Mouse (Mus musculus) midbrain, postnatal 0 days (tissue): Measurements from ENCODE around the gene Gm28042. TPM values are rescaled to one million over a fixed set of nuclear protein-coding genes. Genes with fewer than 3 reads are reported as not detected.
A peak's percentile ranks its signal among the peaks of the same experiment; 100 is the strongest.

Experiments
- ATAC-seq: fragments of 200-750 bp; cut with Nextera tagmentation; 2 replicates; pipeline ENCODE4 v1.8.0; 2017; ENCODE audit warnings: moderate number of reproducible peaks, mild to moderate bottlenecking, moderate TSS enrichment, moderate library complexity; ENCODE audit not compliant: low FRiP score
- DNase-seq: peaks from one replicate; pipeline ENCODE4 v3.0.0-alpha.2; 2015; ENCODE audit warnings: low spot score
- H3K27ac ChIP-seq: fragments of 300-500 bp; sonication (generic); 2 replicates; pipeline ENCODE4 v1.5.1; 2014; ENCODE audit warnings: low read depth, mild to moderate bottlenecking, low read length, mixed read lengths
- H3K27me3 ChIP-seq: fragments of 300-500 bp; sonication (generic); 2 replicates; pipeline ENCODE4 v1.6.1; 2014; ENCODE audit warnings: low read length, control low read depth, mixed read lengths; ENCODE audit not compliant: insufficient read depth
- H3K36me3 ChIP-seq: fragments of 300-500 bp; sonication (generic); 2 replicates; pipeline ENCODE4 v1.6.1; 2014; ENCODE audit warnings: low read length, control low read depth, mixed read lengths; ENCODE audit not compliant: insufficient read depth
- H3K4me1 ChIP-seq: fragments of 300-500 bp; sonication (generic); 2 replicates; pipeline ENCODE4 v1.6.1; 2014; ENCODE audit warnings: mild to moderate bottlenecking, control low read depth, antibody characterized with exemption, low read length, mixed read lengths; ENCODE audit not compliant: insufficient read depth
- H3K4me2 ChIP-seq: fragments of 300-500 bp; sonication (generic); 2 replicates; pipeline ENCODE4 v1.6.1; 2014; ENCODE audit warnings: low read depth, mild to moderate bottlenecking, low read length, mixed read lengths; ENCODE audit not compliant: poor library complexity, severe bottlenecking
- H3K4me3 ChIP-seq: fragments of 300-500 bp; sonication (generic); 2 replicates; pipeline ENCODE4 v1.5.1; 2014; ENCODE audit warnings: low read depth, mild to moderate bottlenecking, low read length, moderate library complexity
- H3K9ac ChIP-seq: fragments of 300-500 bp; sonication (generic); replicated peaks from 2 replicates; pipeline ENCODE4 v1.6.1; 2014; ENCODE audit warnings: mild to moderate bottlenecking, low read length, moderate library complexity, mixed read lengths; ENCODE audit not compliant: poor library complexity, severe bottlenecking
- H3K9me3 ChIP-seq: fragments of 300-500 bp; sonication (generic); 2 replicates; pipeline ENCODE4 v1.6.1; 2016; ENCODE audit warnings: low read length, control low read depth
- CTCF ChIP-seq: IDR thresholded peaks from 2 replicates; pipeline ENCODE4 v1.5.1; 2016; ENCODE audit warnings: antibody characterized with exemption, mild to moderate bottlenecking
- WGBS: fragments of 180-500 bp; shearing (Covaris S2); extraction: QIAGEN DNeasy Blood & Tissue Kit; methylation state at CpG from one replicate; pipeline ENCODE4 v1.1.7; 2014; 5-methylcytosine and 5-hydroxymethylcytosine counted together
- microRNA-seq: library from miRNA; unstranded; fragments of <30 nt; microRNA quantifications from one replicate; pipeline ENCODE4, GENCODE M21; 2016; ENCODE audit warnings: borderline number of aligned reads
- polyA plus RNA-seq: library from polyadenylated mRNA; unstranded; fragments of >200 nt; fragmentation: Nextera tagmentation; extraction: Ambion mirVana; gene quantifications from 2 replicates; pipeline ENCODE4 v1.2.1, GENCODE M21; 2015
- total RNA-seq: library from RNA; depleted of rRNA; stranded (reverse); fragments of >200 nt; gene quantifications from 2 replicates; pipeline ENCODE4 v1.2.3, GENCODE M21; 2014; rRNA removed

The Gm28042 gene
- total and polyA plus RNA-seq, 2 experiments from 2014 or later, result 0.98 to 6.6 TPM

GRCm38 (mm10) chr2:120084593-120085361 is 57.5 kb downstream of the Gm28042 start:
- Histone ChIP-seq H3K4me2 (no peak overlapping the region), H3K9ac (no peak overlapping the region), H3K27ac (no peak overlapping the region), H3K4me1 (no peaks in the 10 kb centered on the region), H3K27me3 (no peaks in the 10 kb centered on the region), H3K4me3 (no peak overlapping the region), H3K9me3 (no peaks in the 10 kb centered on the region), H3K36me3 (no peaks in the 10 kb centered on the region)
- DNase-seq, result peak; percentile 30
- ATAC-seq, result no peak
- 83% methylated on average over 14 of the region's 14 CpGs for WGBS
- peak; percentile 67 for TF ChIP-seq CTCF

- H3K4me3 ChIP-seq, result no peak overlapping the region
- 96% methylated on average over 3 of the region's 3 CpGs for WGBS
- ATAC-seq (no peak), DNase-seq (no peak)
- no peaks in the 10 kb centered on the region for H3K36me3 ChIP-seq
- H3K27me3 ChIP-seq, result no peaks in the 10 kb centered on the region
- no peaks in the 10 kb centered on the region for H3K4me1 ChIP-seq
- no peak overlapping the region for H3K27ac ChIP-seq
- no peaks in the 10 kb centered on the region for H3K9me3 ChIP-seq
- no peak overlapping the region for H3K9ac ChIP-seq
- TF ChIP-seq CTCF, result no peak
- H3K4me2 ChIP-seq, result no peak overlapping the region
Observed at GRCm38 (mm10) chr2:120086038-120086437, 58.7 kb downstream of the Gm28042 start.

- ATAC-seq, result no peak
- Histone ChIP-seq H3K4me3 (no peak overlapping the region), H3K4me2 (no peak overlapping the region), H3K27me3 (no peaks in the 10 kb centered on the region), H3K27ac (no peak overlapping the region), H3K9ac (no peak overlapping the region), H3K9me3 (no peaks in the 10 kb centered on the region), H3K4me1 (no peaks in the 10 kb centered on the region), H3K36me3 (no peaks in the 10 kb centered on the region)
- DNase-seq, result no peak
- WGBS, result 80% methylated on average over 3 of the region's 3 CpGs
- TF ChIP-seq CTCF, result no peak
Observed at GRCm38 (mm10) chr2:120087391-120087790, 60.1 kb downstream of the Gm28042 start.

- no peak for TF ChIP-seq CTCF
- no peaks in the 10 kb centered on the region for H3K4me1 ChIP-seq
- H3K27me3 ChIP-seq, result no peaks in the 10 kb centered on the region
- ATAC-seq (no peak), DNase-seq (no peak)
- no peaks in the 10 kb centered on the region for H3K9me3 ChIP-seq
- H3K4me2 ChIP-seq, result no peak overlapping the region
- H3K36me3 ChIP-seq, result no peaks in the 10 kb centered on the region
- no peak overlapping the region for H3K9ac ChIP-seq
- 88% methylated on average over 2 of the region's 2 CpGs for WGBS
- no peak overlapping the region for H3K27ac ChIP-seq
- H3K4me3 ChIP-seq, result no peak overlapping the region
Observed at GRCm38 (mm10) chr2:120087897-120088296, 60.6 kb downstream of the Gm28042 start.

- Histone ChIP-seq H3K27me3 (no peaks in the 10 kb centered on the region), H3K4me1 (no peaks in the 10 kb centered on the region), H3K36me3 (no peaks in the 10 kb centered on the region), H3K4me3 (no peak overlapping the region), H3K4me2 (no peak overlapping the region), H3K9ac (no peak overlapping the region), H3K27ac (no peak overlapping the region), H3K9me3 (no peaks in the 10 kb centered on the region)
- 97% methylated on average over 17 of the region's 17 CpGs for WGBS
- TF ChIP-seq CTCF, result no peak
- ATAC-seq (no peak), DNase-seq (no peak)
Observed at GRCm38 (mm10) chr2:120090979-120091378, 63.7 kb downstream of the Gm28042 start.

Small RNA genes lying within 50 kb of the gene (microRNA-seq; reads per million reads assigned to microRNA genes)
- gene Mir7665, result not detected

Other genes starting within 250 kb of the Gm28042 start
- gene Rpap1, start 240.0 kb upstream of the Gm28042 start, total RNA-seq, result 16.0 and 20.5 TPM in 2 replicates
- 11.1 and 11.4 TPM in 2 replicates for gene Rpap1, start 240.0 kb upstream of the Gm28042 start, polyA plus RNA-seq
- 66.3 and 72.0 TPM in 2 replicates for gene Tyro3, start 229.8 kb upstream of the Gm28042 start, total RNA-seq
- 21.3 and 21.8 TPM in 2 replicates for gene Tyro3, start 229.8 kb upstream of the Gm28042 start, polyA plus RNA-seq
- 68.4 and 75.1 TPM in 2 replicates for gene Mga, start 130.3 kb upstream of the Gm28042 start, total RNA-seq
- 11.9 and 16.2 TPM in 2 replicates for gene Mga, start 130.3 kb upstream of the Gm28042 start, polyA plus RNA-seq
- gene Mapkbp1, start 54.8 kb upstream of the Gm28042 start, total RNA-seq, result 54.2 and 64.6 TPM in 2 replicates
- gene Mapkbp1, start 54.8 kb upstream of the Gm28042 start, polyA plus RNA-seq, result 7.1 and 7.4 TPM in 2 replicates
- 4.9 and 11.7 TPM in 2 replicates for gene Jmjd7, start within 50 bp of the Gm28042 start, total RNA-seq
- 13.6 and 13.7 TPM in 2 replicates for gene Jmjd7, start within 50 bp of the Gm28042 start, polyA plus RNA-seq
- gene Pla2g4b, start 5.9 kb downstream of the Gm28042 start, total RNA-seq, result 4.9 and 9.2 TPM in 2 replicates
- 0.20 and 0.34 TPM in 2 replicates for gene Pla2g4b, start 5.9 kb downstream of the Gm28042 start, polyA plus RNA-seq
- 6.5 and 9.5 TPM in 2 replicates for gene Ehd4, start 127.1 kb downstream of the Gm28042 start, total RNA-seq
- gene Ehd4, start 127.1 kb downstream of the Gm28042 start, polyA plus RNA-seq, result 16.2 and 19.7 TPM in 2 replicates
- 18.5 and 20.0 TPM in 2 replicates for gene Pla2g4e, start 217.8 kb downstream of the Gm28042 start, total RNA-seq
- 10.3 and 10.4 TPM in 2 replicates for gene Pla2g4e, start 217.8 kb downstream of the Gm28042 start, polyA plus RNA-seq